Mouse (Mus musculus): ENCODE data around the gene Enah. TPM values are rescaled to one million over a fixed set of nuclear protein-coding genes. Genes with fewer than 3 reads are reported as not detected.

Enah gene
- polyA plus RNA-seq, 1 experiment: 7.2 TPM

DNA sequence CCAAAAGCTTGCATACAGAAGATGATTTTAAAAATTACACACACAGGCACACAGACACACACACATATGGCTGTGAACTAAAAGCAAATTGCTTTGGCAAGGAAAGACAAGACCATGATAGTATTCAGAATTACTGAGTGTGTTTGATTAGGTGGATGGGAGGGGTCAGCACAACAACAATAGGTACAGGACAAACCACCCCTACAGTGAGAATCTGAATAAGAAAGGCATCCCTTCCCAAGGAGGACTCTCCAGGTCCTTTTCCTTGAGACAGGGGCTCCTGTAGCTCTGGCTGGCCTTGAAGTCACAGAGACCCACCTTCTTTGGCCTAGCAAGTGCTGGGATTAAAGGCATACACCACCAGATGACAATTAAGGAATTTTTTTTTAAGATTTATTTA is 66.2 kb downstream of the Enah start:
- TF ChIP-seq POLR2A (IDR thresholded peaks at IDR 0.05; ENCODE audit: control insufficient read depth, extremely low read depth, insufficient read depth, low read length, poor library complexity) (no peak), CTCF (IDR thresholded peaks at IDR 0.05; ENCODE audit: borderline replicate concordance, control insufficient read depth, extremely low read depth, insufficient read depth, low read length, poor library complexity) (no peak)
- Histone ChIP-seq H3K36me3 (ENCODE audit: control insufficient read depth, insufficient read depth, low read length) (no peaks in the 10 kb centered on the region), H3K27me3 (ENCODE audit: control insufficient read depth, insufficient read depth, low read length) (no peaks in the 10 kb centered on the region), H3K4me3 (ENCODE audit: control insufficient read depth, insufficient read depth, low read length) (no peak overlapping the region), H3K27ac (ENCODE audit: control insufficient read depth, insufficient read depth, low read length) (no peak overlapping the region), H3K4me1 (replicated peaks; ENCODE audit: control insufficient read depth, insufficient read depth, low read length) (no peaks in the 10 kb centered on the region)
- DNase-seq: no peak

DNA sequence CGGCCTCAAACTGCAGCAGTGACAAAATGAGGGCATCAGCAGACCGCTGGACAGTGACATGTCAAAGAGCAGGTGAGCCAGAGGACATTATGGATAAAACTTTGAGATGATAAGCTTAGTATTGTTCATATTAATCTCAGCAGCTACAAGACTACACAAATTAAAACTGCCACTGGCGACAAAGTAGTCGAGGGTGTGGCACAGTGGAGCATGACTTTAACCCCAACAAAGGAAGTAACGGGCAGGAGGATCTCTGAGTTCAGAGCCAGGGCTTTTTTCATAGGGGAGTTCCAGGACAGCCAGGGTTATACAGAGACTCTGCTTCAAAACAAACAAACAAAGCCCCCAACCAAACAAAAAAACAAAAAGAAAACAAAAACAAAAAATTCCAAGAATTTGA is 68.5 kb downstream of the Enah start:
- WGBS: 59% methylated on average over 5 of the region's 5 CpGs
- no peak overlapping the region for H3K27ac ChIP-seq (ENCODE audit: control insufficient read depth, insufficient read depth, low read length)
- H3K27me3 ChIP-seq (ENCODE audit: control insufficient read depth, insufficient read depth, low read length): no peaks in the 10 kb centered on the region
- no peak overlapping the region for H3K4me3 ChIP-seq (ENCODE audit: control insufficient read depth, insufficient read depth, low read length)
- H3K36me3 ChIP-seq (ENCODE audit: control insufficient read depth, insufficient read depth, low read length): no peaks in the 10 kb centered on the region
- DNase-seq: no peak
- no peaks in the 10 kb centered on the region for H3K4me1 ChIP-seq (replicated peaks; ENCODE audit: control insufficient read depth, insufficient read depth, low read length)
- TF ChIP-seq CTCF (IDR thresholded peaks at IDR 0.05; ENCODE audit: borderline replicate concordance, control insufficient read depth, extremely low read depth, insufficient read depth, low read length, poor library complexity): no peak
- no peak for TF ChIP-seq POLR2A (IDR thresholded peaks at IDR 0.05; ENCODE audit: control insufficient read depth, extremely low read depth, insufficient read depth, low read length, poor library complexity)

DNA sequence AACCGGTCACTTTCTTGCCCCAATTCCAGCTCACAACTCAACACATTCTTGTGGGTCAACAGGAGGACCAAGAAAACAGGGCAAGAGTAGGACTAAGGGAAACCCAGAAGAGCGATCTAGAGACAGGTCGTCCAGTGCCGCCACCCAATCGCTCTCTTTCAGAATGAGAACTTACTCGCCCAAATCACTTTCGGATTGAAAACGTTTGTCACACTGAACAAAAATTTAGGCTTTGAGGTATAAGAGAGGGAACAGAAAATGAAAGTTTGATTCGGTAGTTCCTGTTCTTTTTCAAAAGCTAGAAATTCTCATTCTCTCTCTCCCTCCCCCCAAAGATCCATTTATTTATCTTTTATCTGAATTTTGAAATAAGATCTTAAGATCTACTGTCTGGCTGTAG is 69.1 kb downstream of the Enah start:
- H3K27ac ChIP-seq (ENCODE audit: control insufficient read depth, insufficient read depth, low read length): no peak overlapping the region
- 71% methylated on average over 9 of the region's 9 CpGs for WGBS
- no peak for TF ChIP-seq POLR2A (IDR thresholded peaks at IDR 0.05; ENCODE audit: control insufficient read depth, extremely low read depth, insufficient read depth, low read length, poor library complexity)
- TF ChIP-seq CTCF (IDR thresholded peaks at IDR 0.05; ENCODE audit: borderline replicate concordance, control insufficient read depth, extremely low read depth, insufficient read depth, low read length, poor library complexity): no peak
- no peaks in the 10 kb centered on the region for H3K27me3 ChIP-seq (ENCODE audit: control insufficient read depth, insufficient read depth, low read length)
- DNase-seq: no peak
- H3K36me3 ChIP-seq (ENCODE audit: control insufficient read depth, insufficient read depth, low read length): no peaks in the 10 kb centered on the region
- no peak overlapping the region for H3K4me3 ChIP-seq (ENCODE audit: control insufficient read depth, insufficient read depth, low read length)
- H3K4me1 ChIP-seq (replicated peaks; ENCODE audit: control insufficient read depth, insufficient read depth, low read length): no peaks in the 10 kb centered on the region

DNA sequence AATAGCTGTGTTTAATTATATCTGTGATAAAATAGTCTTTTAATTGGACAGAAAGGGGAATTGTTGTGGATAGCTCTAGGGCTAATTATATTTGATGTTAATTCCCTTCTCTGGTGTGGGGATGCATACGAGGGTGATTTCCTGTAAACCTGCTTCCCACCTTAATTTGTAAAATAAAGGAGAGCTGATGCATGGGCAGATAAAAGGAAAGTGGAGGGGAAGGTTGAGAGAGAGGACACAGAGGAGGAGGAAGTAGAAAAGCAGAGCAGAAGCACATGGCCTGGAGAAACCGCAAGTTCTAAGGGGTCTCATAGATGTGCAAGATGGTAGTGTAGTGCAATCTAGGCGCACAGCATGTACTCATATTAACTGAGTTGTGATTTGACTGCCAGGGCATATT is 71.6 kb downstream of the Enah start:
- 94% methylated on average over 3 of the region's 3 CpGs for WGBS
- no peak for TF ChIP-seq CTCF (IDR thresholded peaks at IDR 0.05; ENCODE audit: borderline replicate concordance, control insufficient read depth, extremely low read depth, insufficient read depth, low read length, poor library complexity)
- TF ChIP-seq POLR2A (IDR thresholded peaks at IDR 0.05; ENCODE audit: control insufficient read depth, extremely low read depth, insufficient read depth, low read length, poor library complexity): no peak
- Histone ChIP-seq H3K36me3 (ENCODE audit: control insufficient read depth, insufficient read depth, low read length) (no peaks in the 10 kb centered on the region), H3K4me1 (replicated peaks; ENCODE audit: control insufficient read depth, insufficient read depth, low read length) (no peaks in the 10 kb centered on the region), H3K27me3 (ENCODE audit: control insufficient read depth, insufficient read depth, low read length) (no peaks in the 10 kb centered on the region), H3K4me3 (ENCODE audit: control insufficient read depth, insufficient read depth, low read length) (no peak overlapping the region), H3K27ac (ENCODE audit: control insufficient read depth, insufficient read depth, low read length) (no peak overlapping the region)
- DNase-seq: no peak

- H3K27me3 ChIP-seq (ENCODE audit: control insufficient read depth, insufficient read depth, low read length): no peaks in the 10 kb centered on the region
- H3K36me3 ChIP-seq (ENCODE audit: control insufficient read depth, insufficient read depth, low read length): no peaks in the 10 kb centered on the region
- no peak overlapping the region for H3K4me3 ChIP-seq (ENCODE audit: control insufficient read depth, insufficient read depth, low read length)
- no peak for DNase-seq
- WGBS: 57% methylated on average over 2 of the region's 2 CpGs
- TF ChIP-seq CTCF (IDR thresholded peaks at IDR 0.05; ENCODE audit: borderline replicate concordance, control insufficient read depth, extremely low read depth, insufficient read depth, low read length, poor library complexity): no peak
- TF ChIP-seq POLR2A (IDR thresholded peaks at IDR 0.05; ENCODE audit: control insufficient read depth, extremely low read depth, insufficient read depth, low read length, poor library complexity): no peak
- H3K27ac ChIP-seq (ENCODE audit: control insufficient read depth, insufficient read depth, low read length): no peak overlapping the region
- no peaks in the 10 kb centered on the region for H3K4me1 ChIP-seq (replicated peaks; ENCODE audit: control insufficient read depth, insufficient read depth, low read length)
Measured at GRCm38 (mm10) chr1:181937064-181937463, 82.7 kb downstream of the Enah start.

DNA sequence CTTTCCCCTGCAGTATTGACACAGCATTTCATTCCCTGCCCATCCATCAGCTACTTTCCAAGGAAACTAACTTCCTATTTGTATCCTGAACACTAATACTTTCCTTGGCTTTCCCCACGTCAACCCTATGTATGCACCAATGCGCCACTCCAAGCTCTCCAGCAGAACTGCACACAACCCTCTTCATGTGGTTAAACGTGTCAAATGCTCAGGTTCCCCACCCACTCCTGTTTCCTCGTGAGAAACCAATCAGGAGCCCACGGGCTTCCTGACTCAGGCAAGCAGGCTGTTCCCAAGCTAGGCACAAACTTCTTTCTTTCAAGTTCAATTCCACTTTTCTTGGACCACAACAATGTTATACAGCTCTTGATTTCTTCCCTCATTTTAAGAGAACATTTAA is 91.4 kb downstream of the Enah start:
- Histone ChIP-seq H3K27me3 (ENCODE audit: control insufficient read depth, insufficient read depth, low read length) (no peaks in the 10 kb centered on the region), H3K27ac (ENCODE audit: control insufficient read depth, insufficient read depth, low read length) (no peak overlapping the region), H3K4me3 (ENCODE audit: control insufficient read depth, insufficient read depth, low read length) (no peak overlapping the region), H3K36me3 (ENCODE audit: control insufficient read depth, insufficient read depth, low read length) (no peaks in the 10 kb centered on the region), H3K4me1 (replicated peaks; ENCODE audit: control insufficient read depth, insufficient read depth, low read length) (no peaks in the 10 kb centered on the region)
- WGBS: 9% methylated on average over 5 of the region's 5 CpGs
- no peak for DNase-seq
- TF ChIP-seq CTCF (IDR thresholded peaks at IDR 0.05; ENCODE audit: borderline replicate concordance, control insufficient read depth, extremely low read depth, insufficient read depth, low read length, poor library complexity) (no peak), POLR2A (IDR thresholded peaks at IDR 0.05; ENCODE audit: control insufficient read depth, extremely low read depth, insufficient read depth, low read length, poor library complexity) (no peak)

DNA sequence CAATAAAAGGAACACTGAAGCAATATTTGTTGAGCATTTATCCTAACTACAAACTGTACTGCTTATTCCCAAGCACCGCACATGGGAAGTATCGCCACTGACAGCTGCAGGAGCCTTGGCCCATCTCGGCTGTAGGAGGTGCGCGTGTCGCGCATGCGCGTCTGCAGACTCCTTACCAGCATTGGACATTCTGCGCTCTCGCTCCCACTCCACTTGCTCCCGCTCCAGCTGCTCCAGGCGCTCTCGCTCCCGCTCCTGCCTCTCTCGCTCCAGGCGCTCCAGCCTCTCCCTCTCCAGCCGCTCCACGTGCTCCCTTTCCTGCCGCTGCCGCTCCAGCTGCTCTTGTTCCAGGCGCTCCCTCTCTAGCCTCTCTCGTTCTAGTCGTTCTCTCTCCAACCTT is 96.4 kb downstream of the Enah start:
- Histone ChIP-seq H3K27me3 (ENCODE audit: control insufficient read depth, insufficient read depth, low read length) (no peaks in the 10 kb centered on the region), H3K27ac (ENCODE audit: control insufficient read depth, insufficient read depth, low read length) (no peak overlapping the region), H3K4me1 (replicated peaks; ENCODE audit: control insufficient read depth, insufficient read depth, low read length) (no peaks in the 10 kb centered on the region; the same call in 1 of the 2 replicates), H3K4me3 (ENCODE audit: control insufficient read depth, insufficient read depth, low read length) (no peak overlapping the region), H3K36me3 (ENCODE audit: control insufficient read depth, insufficient read depth, low read length) (no peaks in the 10 kb centered on the region)
- TF ChIP-seq POLR2A (IDR thresholded peaks at IDR 0.05; ENCODE audit: control insufficient read depth, extremely low read depth, insufficient read depth, low read length, poor library complexity) (no peak), CTCF (IDR thresholded peaks at IDR 0.05; ENCODE audit: borderline replicate concordance, control insufficient read depth, extremely low read depth, insufficient read depth, low read length, poor library complexity) (no peak)
- WGBS: 76% methylated on average over 24 of the region's 24 CpGs
- no peak for DNase-seq

All from thymus, adult 2 months (tissue).